Mouse (Mus musculus) lung, embryonic 14.5 days (tissue): ENCODE results near the gene Ptprcap. TPM values are rescaled to one million over a fixed set of nuclear protein-coding genes. Genes with fewer than 3 reads are reported as not detected.
A peak's percentile ranks its signal among the peaks of the same experiment; 100 is the strongest.

Experiments used
- ATAC-seq: fragments of 200-750 bp; cut with Nextera tagmentation; 2 replicates; pipeline ENCODE4 v1.8.0; 2017; ENCODE audit warnings: mild to moderate bottlenecking, moderate TSS enrichment, moderate library complexity; ENCODE audit not compliant: insufficient read depth
- DNase-seq: peaks from one replicate; pipeline ENCODE4 v3.0.0-alpha.2; 2015
- H3K27ac ChIP-seq: fragments of 300-500 bp; sonication (generic); 2 replicates; pipeline ENCODE4 v1.5.1; 2014; ENCODE audit warnings: low read depth, mild to moderate bottlenecking, moderate library complexity
- H3K27me3 ChIP-seq: fragments of 300-500 bp; sonication (generic); 2 replicates; pipeline ENCODE4 v1.6.1; 2014; ENCODE audit warnings: low read length, control low read depth; ENCODE audit not compliant: insufficient read depth
- H3K36me3 ChIP-seq: fragments of 300-500 bp; sonication (generic); 2 replicates; pipeline ENCODE4 v1.6.1; 2014; ENCODE audit warnings: control low read depth; ENCODE audit not compliant: insufficient read depth
- H3K4me1 ChIP-seq: fragments of 300-500 bp; sonication (generic); 2 replicates; pipeline ENCODE4 v1.6.1; 2014; ENCODE audit warnings: antibody characterized with exemption, control low read depth; ENCODE audit not compliant: insufficient read depth
- H3K4me2 ChIP-seq: fragments of 300-500 bp; sonication (generic); 2 replicates; pipeline ENCODE4 v1.6.1; 2014; ENCODE audit warnings: mild to moderate bottlenecking
- H3K4me3 ChIP-seq: fragments of 300-500 bp; sonication (generic); 2 replicates; pipeline ENCODE4 v1.5.1; 2014; ENCODE audit warnings: low read depth, low read length
- H3K9ac ChIP-seq: fragments of 300-500 bp; sonication (generic); 2 replicates; pipeline ENCODE4 v1.6.1; 2014
- H3K9me3 ChIP-seq: fragments of 300-500 bp; sonication (generic); 2 replicates; pipeline ENCODE4 v1.6.1; 2016; ENCODE audit warnings: low read depth, low read length, control low read depth
- CTCF ChIP-seq: IDR thresholded peaks from 2 replicates; pipeline ENCODE4 v1.5.1; 2016; ENCODE audit warnings: antibody characterized with exemption, low read depth
- WGBS: fragments of 180-500 bp; shearing (Covaris S2); extraction: QIAGEN DNeasy Blood & Tissue Kit; methylation state at CpG from one replicate; pipeline ENCODE4 v1.1.7; 2014; 5-methylcytosine and 5-hydroxymethylcytosine counted together
- polyA plus RNA-seq: library from polyadenylated mRNA; unstranded; fragments of >200 nt; fragmentation: Nextera tagmentation; extraction: Ambion mirVana; gene quantifications from 2 replicates; pipeline ENCODE4 v1.2.1, GENCODE M21; 2014

Ptprcap gene
- polyA plus RNA-seq, 1 experiment from 2014 or later: 1.1 TPM

GRCm38 (mm10) chr19:4162646-4163542, 9.5 kb downstream of the Ptprcap start, which contains the start of gene Rps6kb2:
Rps6kb2 (minus strand) TSS chr19:4163354.
- Histone ChIP-seq H3K4me1 (peaks cover 5% of the 10 kb centered on the region; the same call in 1 of the 2 replicates), H3K36me3 (peaks cover 34% of the 10 kb centered on the region), H3K4me2 (peak within 1 kb of the TSS; percentile 82), H3K27me3 (no peaks in the 10 kb centered on the region), H3K4me3 (peak within 1 kb of the TSS; percentile 75), H3K9me3 (no peaks in the 10 kb centered on the region), H3K27ac (peak within 1 kb of the TSS; percentile 71), H3K9ac (peak within 1 kb of the TSS; percentile 62)
- ATAC-seq (peak; percentile 90), DNase-seq (peak; percentile 99)
- 6% methylated on average over 40 of the region's 42 CpGs for WGBS
- no peak for TF ChIP-seq CTCF

- Histone ChIP-seq H3K9me3 (no peaks in the 10 kb centered on the region), H3K4me1 (peaks cover 5% of the 10 kb centered on the region; the same call in 1 of the 2 replicates), H3K9ac (peak overlapping the region; percentile 62), H3K4me3 (peak overlapping the region; percentile 75), H3K27ac (peak overlapping the region; percentile 71), H3K4me2 (peak overlapping the region; percentile 82), H3K27me3 (no peaks in the 10 kb centered on the region), H3K36me3 (peaks cover 28% of the 10 kb centered on the region)
- no peak for TF ChIP-seq CTCF
- ATAC-seq: no peak
- DNase-seq: no peak
- WGBS: 32% methylated on average over 4 of the region's 4 CpGs
Measured at GRCm38 (mm10) chr19:4163543-4163887, 10.1 kb downstream of the Ptprcap start.

GRCm38 (mm10) chr19:4164100-4164499, 10.7 kb downstream of the Ptprcap start:
- Histone ChIP-seq H3K4me2 (peak overlapping the region; percentile 82; the same call in 1 of the 2 replicates), H3K9me3 (no peaks in the 10 kb centered on the region), H3K4me3 (no peak overlapping the region), H3K27ac (no peak overlapping the region), H3K36me3 (peaks cover 22% of the 10 kb centered on the region), H3K4me1 (peaks cover 5% of the 10 kb centered on the region; the same call in 1 of the 2 replicates), H3K9ac (no peak overlapping the region), H3K27me3 (no peaks in the 10 kb centered on the region)
- no peak for TF ChIP-seq CTCF
- ATAC-seq (no peak), DNase-seq (no peak)
- 72% methylated on average over 3 of the region's 3 CpGs for WGBS

GRCm38 (mm10) chr19:4164721-4165120, 11.3 kb downstream of the Ptprcap start:
- ATAC-seq: no peak
- Histone ChIP-seq H3K4me1 (peaks cover 5% of the 10 kb centered on the region; the same call in 1 of the 2 replicates), H3K9ac (no peak overlapping the region), H3K27ac (no peak overlapping the region), H3K36me3 (peaks cover 15% of the 10 kb centered on the region; the same call in 1 of the 2 replicates), H3K4me3 (no peak overlapping the region), H3K27me3 (no peaks in the 10 kb centered on the region), H3K4me2 (no peak overlapping the region), H3K9me3 (no peaks in the 10 kb centered on the region)
- no peak for TF ChIP-seq CTCF
- DNase-seq: no peak
- 73% methylated on average over 2 of the region's 2 CpGs for WGBS

DNA sequence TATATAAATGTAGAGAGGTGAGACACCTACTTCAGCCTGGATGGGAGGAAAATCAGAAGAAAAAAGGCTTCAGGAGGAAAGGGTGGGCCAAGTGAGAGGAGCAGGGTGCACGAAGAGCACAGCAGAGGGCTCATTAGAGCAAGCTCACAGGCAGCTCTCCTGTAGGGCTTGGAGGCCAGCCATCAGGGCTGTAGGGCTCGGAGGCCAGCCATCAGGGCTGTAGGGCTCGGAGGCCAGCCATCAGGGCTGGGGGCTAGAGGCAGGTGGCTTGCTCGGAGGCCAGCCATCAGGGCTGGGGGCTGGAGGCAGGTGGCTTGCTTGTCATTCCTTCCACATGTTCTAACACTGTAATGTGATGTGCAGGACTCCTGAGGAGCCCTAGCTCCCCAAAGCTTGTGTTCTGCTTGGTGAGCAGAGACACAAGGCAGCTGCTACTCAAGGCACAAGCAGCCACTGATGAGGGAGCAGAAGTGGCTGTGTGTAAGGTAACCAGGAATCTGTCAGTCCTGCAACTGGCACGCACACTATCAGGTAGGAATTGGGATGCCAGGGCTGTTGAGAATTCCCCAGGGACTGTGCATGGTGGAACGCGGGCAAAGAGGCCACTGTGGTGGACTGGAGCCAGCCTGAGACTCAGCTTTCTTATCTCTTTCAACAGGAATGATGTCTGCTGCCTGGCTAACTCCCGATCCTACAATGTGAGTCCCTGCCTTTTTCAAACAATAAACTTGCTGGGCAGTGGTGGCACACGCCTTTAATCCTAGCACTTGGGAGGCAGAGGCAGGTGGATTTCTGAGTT, 13.5 kb downstream of the Ptprcap start:
- Histone ChIP-seq H3K36me3 (no peaks in the 10 kb centered on the region), H3K4me1 (peaks cover 5% of the 10 kb centered on the region; the same call in 1 of the 2 replicates), H3K4me3 (no peak overlapping the region), H3K4me2 (no peak overlapping the region), H3K27ac (no peak overlapping the region), H3K27me3 (no peaks in the 10 kb centered on the region), H3K9ac (no peak overlapping the region), H3K9me3 (no peaks in the 10 kb centered on the region)
- ATAC-seq (no peak), DNase-seq (no peak)
- no peak for TF ChIP-seq CTCF
- WGBS: 62% methylated on average over 9 of the region's 9 CpGs

DNA sequence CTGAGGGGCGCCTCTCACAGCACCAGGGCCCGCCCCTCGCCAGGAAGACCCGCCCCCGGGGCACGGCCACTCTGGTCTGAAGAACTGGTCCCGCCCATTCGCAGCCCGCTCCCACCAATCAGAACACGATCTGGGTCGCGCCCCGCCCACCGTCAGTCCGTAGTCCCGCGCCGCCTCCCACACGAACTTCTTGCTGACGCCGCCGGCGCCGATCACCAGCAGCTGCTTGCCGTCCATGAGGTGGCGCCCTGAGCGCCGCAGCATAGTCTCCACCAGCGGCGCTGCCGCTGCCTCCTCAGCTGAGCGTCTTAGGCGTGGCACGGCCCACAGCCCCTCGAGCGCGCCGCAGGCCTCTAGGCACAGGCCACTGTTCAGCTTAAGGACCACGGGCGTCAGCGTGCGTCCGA, 16.0 kb downstream of the Ptprcap start:
- Histone ChIP-seq H3K4me1 (no peaks in the 10 kb centered on the region), H3K27ac (peak overlapping the region; percentile 86), H3K4me3 (peak overlapping the region; percentile 46), H3K9ac (peak overlapping the region; percentile 77), H3K4me2 (peak overlapping the region; percentile 91), H3K9me3 (no peaks in the 10 kb centered on the region), H3K27me3 (no peaks in the 10 kb centered on the region), H3K36me3 (no peaks in the 10 kb centered on the region)
- ATAC-seq (peak; percentile 96), DNase-seq (peak; percentile 100)
- TF ChIP-seq CTCF: peak; percentile 86
- WGBS: under 1% methylated on average over 43 of the region's 43 CpGs
